Mouse (Mus musculus): ENCODE measurements around the gene Mrpl9.

Gene Mrpl9

GRCm38 (mm10) chr3:94442951-94443596, at the start of gene Mrpl9:
TSS of gene Mrpl9 (plus strand) at chr3:94443318.
- peak; percentile 98 for DNase-seq

GRCm38 (mm10) chr3:94396336-94396735, 46.8 kb upstream of the Mrpl9 start:
- no peak for DNase-seq

- no peak for DNase-seq
Observed at GRCm38 (mm10) chr3:94396851-94397250, 46.3 kb upstream of the Mrpl9 start.

- DNase-seq: no peak
Observed at GRCm38 (mm10) chr3:94398217-94398616, 44.9 kb upstream of the Mrpl9 start, which contains the start of gene Lingo4. TSS of gene Lingo4 (plus strand) at chr3:94398517.

- DNase-seq: peak; percentile 71
Observed at GRCm38 (mm10) chr3:94398943-94399481, 44.1 kb upstream of the Mrpl9 start.

GRCm38 (mm10) chr3:94399663-94400310, 43.3 kb upstream of the Mrpl9 start:
- DNase-seq: no peak

GRCm38 (mm10) chr3:94402451-94402850, 40.7 kb upstream of the Mrpl9 start:
- no peak for DNase-seq

- peak; percentile 64 for DNase-seq
Observed at GRCm38 (mm10) chr3:94404366-94405054, 38.6 kb upstream of the Mrpl9 start.

GRCm38 (mm10) chr3:94405561-94405960, 37.6 kb upstream of the Mrpl9 start:
- no peak for DNase-seq

- DNase-seq: peak; percentile 76
Observed at GRCm38 (mm10) chr3:94412530-94412929, 30.6 kb upstream of the Mrpl9 start.

- peak; percentile 97 for DNase-seq
Observed at GRCm38 (mm10) chr3:94413031-94413679, 30.0 kb upstream of the Mrpl9 start, which contains the start of gene Tdrkh. TSS of gene Tdrkh (plus strand) at chr3:94413273.

GRCm38 (mm10) chr3:94430980-94431379, 12.1 kb upstream of the Mrpl9 start:
- DNase-seq: no peak

- DNase-seq: no peak
Observed at GRCm38 (mm10) chr3:94434305-94434704, 8.8 kb upstream of the Mrpl9 start.

GRCm38 (mm10) chr3:94436420-94436819, 6.7 kb upstream of the Mrpl9 start:
- no peak for DNase-seq

GRCm38 (mm10) chr3:94441182-94441581, 1.9 kb upstream of the Mrpl9 start:
- peak; percentile 33 for DNase-seq

GRCm38 (mm10) chr3:94443597-94443964, 463 bp downstream of the Mrpl9 start, which contains the start of gene Oaz3:
TSS of gene Oaz3 (minus strand) at chr3:94443915.
- no peak for DNase-seq

- DNase-seq: no peak
Observed at GRCm38 (mm10) chr3:94449377-94449776, 6.3 kb downstream of the Mrpl9 start.

GRCm38 (mm10) chr3:94456529-94457000, 13.4 kb downstream of the Mrpl9 start:
- DNase-seq: peak; percentile 83

- no peak for DNase-seq
Observed at GRCm38 (mm10) chr3:94457055-94457454, 13.9 kb downstream of the Mrpl9 start.

- DNase-seq: no peak
Observed at GRCm38 (mm10) chr3:94459834-94460233, 16.7 kb downstream of the Mrpl9 start.

GRCm38 (mm10) chr3:94463926-94464578, 20.9 kb downstream of the Mrpl9 start:
- no peak for DNase-seq
